Mouse (Mus musculus) bone marrow macrophage, adult 2 months (primary cell): Measurements from ENCODE around the gene Speg.
A peak's percentile ranks its signal among the peaks of the same experiment; 100 is the strongest.

Experiments used
- CTCF ChIP-seq: IDR thresholded peaks from 2 replicates; pipeline ENCODE4 v1.5.1; 2012; ENCODE audit warnings: low read depth, mild to moderate bottlenecking, low read length, moderate library complexity
- POLR2A ChIP-seq: IDR thresholded peaks from 2 replicates; pipeline ENCODE4 v1.6.1; 2012; ENCODE audit warnings: mild to moderate bottlenecking, low read depth, low read length, borderline replicate concordance

DNA sequence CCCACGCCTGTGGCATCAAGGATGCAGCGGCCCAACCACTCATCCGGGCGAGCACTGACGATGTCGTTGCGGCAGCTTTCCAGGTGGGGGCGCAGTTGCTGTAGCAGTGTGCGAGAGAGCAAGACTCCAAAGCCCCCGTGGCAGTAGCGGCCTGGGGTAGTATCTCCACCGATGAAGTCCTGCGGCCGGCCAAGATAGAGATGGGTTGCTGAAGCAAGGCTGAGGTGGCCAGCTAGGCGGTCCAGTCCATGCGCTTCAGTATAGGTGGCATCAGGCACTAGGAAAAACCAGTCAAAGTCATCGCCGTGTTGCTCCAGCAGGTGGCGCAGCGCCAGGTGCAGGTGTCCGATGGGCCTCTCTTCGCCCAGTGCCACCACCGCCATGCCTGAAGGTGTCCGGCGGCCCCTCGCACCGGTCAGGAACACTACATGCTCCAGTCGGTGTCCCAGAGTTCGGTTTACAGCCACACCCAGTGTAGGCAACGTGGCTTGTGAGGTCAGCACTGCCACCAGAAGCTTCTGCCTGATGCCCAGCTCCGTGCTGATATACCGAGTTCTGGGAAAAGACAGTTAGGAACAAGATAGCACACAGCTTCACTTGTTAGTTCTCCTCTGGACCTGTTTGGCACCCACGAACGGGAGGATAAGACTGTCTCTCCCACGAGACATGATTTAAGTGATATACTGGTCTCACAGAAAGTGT, 102.3 kb downstream of the Speg start:
- TF ChIP-seq CTCF: peak; percentile 99
- no peak for TF ChIP-seq POLR2A
